Mouse (Mus musculus): ENCODE measurements around the gene Rasal1. TPM values are rescaled to one million over a fixed set of nuclear protein-coding genes. Genes with fewer than 3 reads are reported as not detected.

The Rasal1 gene
- total and polyA plus RNA-seq, 3 experiments: 0.69 to 4.5 TPM; not detected in 1

DNA sequence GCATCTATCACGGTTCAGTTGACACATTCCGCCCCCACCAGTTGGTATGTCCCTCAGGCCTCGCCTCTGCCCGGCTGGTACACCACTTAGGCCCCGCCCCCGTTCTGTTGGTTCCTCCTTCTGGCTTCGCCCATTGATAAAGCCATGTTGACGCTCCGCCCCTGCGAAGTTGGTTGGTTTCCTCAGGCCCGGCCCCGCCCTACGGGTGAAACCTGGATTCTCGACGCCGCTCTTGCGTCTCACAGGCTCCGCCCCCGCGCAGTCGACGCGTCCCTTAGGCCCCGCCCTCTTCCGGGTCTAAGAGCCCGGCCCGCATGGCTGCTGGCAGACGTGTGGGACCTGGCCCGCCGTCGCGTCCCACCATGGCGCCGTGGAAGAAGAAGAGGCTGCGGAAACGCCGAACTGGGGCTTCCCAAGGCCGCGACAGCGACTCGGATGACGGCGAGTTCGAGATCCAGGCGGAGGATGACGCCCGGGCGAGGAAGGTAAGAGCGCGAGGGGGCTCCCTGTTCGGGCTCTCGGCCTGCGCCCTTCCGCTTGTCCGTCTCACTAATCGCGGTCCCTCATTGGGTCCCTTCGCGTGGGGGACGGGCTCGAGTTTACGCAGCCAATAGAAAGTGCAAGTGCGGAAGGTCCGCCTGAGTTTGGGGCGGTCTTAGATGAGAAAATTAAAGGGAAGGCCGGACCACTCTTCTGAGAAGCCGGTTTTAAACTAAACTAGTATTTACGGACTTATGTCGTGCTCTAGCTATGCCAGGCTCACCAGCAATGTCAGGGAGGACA is 35.6 kb upstream of the Rasal1 start:
- no peaks in the 10 kb centered on the region for H3K9me3 ChIP-seq (replicated peaks; ENCODE audit: insufficient read depth, low read length)
- H3K36me3 ChIP-seq (ENCODE audit: control insufficient read depth in 1 of 2, insufficient read depth in 2 of 2, low read length in 2 of 2): no peaks in the 10 kb centered on the region; a peak in 1 of 4 replicates
- H3K27me3 ChIP-seq (ENCODE audit: control insufficient read depth in 1 of 2, insufficient read depth in 2 of 2, low read length in 2 of 2): no peaks in the 10 kb centered on the region
- peaks cover 29% of the 10 kb centered on the region for H3K79me2 ChIP-seq (ENCODE audit: control insufficient read depth, insufficient read depth, low read length, poor library complexity)
- H3K4me3 ChIP-seq (ENCODE audit: control insufficient read depth in 1 of 2, insufficient read depth in 1 of 2, low read depth in 2 of 2, low read length in 2 of 2): peak overlapping the region; percentile 88
- H3K9ac ChIP-seq (ENCODE audit: control insufficient read depth, low read depth, low read length, poor library complexity, severe bottlenecking): peak overlapping the region; percentile 90
- H3K4me1 ChIP-seq (ENCODE audit: control insufficient read depth in 1 of 2, insufficient read depth in 2 of 2, low read length in 2 of 2): peaks cover 2 to 9% of the 10 kb centered on the region in 2 experiments; a peak in 2 of 4 replicates
- H3K27ac ChIP-seq (ENCODE audit: control insufficient read depth, low read depth, low read length): peak overlapping the region; percentile 78
- DNase-seq (ENCODE audit: low read depth, low spot score): peak; percentile 100
- TF ChIP-seq SIN3A (IDR thresholded peaks at IDR 0.05; ENCODE audit: low read length) (peak; percentile 67), EP300 (IDR thresholded peaks at IDR 0.05; ENCODE audit: low read depth in 1 of 2, low read length in 2 of 2) (no peak; a peak in 1 of 4 replicates), JUND (IDR thresholded peaks at IDR 0.05; ENCODE audit: low read depth, low read length) (no peak), USF2 (IDR thresholded peaks at IDR 0.05; ENCODE audit: borderline replicate concordance in 1 of 2, insufficient read depth in 1 of 2, low read depth in 1 of 2, low read length in 2 of 2) (no peak), POLR2A (IDR thresholded peaks at IDR 0.05; ENCODE audit: control insufficient read depth in 1 of 2, insufficient read depth in 1 of 2, low read depth in 1 of 2, low read length in 2 of 2, poor library complexity in 1 of 2) (peak; percentile 88 to 99), HCFC1 (IDR thresholded peaks at IDR 0.05; ENCODE audit: low read depth, low read length) (peak; percentile 79), GABPA (IDR thresholded peaks at IDR 0.05; ENCODE audit: low read depth, low read length) (no peak), ZKSCAN1 (IDR thresholded peaks at IDR 0.05; ENCODE audit: low read depth, low read length) (no peak), ZMIZ1 (IDR thresholded peaks at IDR 0.05; ENCODE audit: low read depth, low read length) (peak; percentile 84), POLR2AphosphoS5 (IDR thresholded peaks at IDR 0.05; ENCODE audit: borderline replicate concordance, low read depth, low read length) (no peak), BHLHE40 (IDR thresholded peaks at IDR 0.05; ENCODE audit: borderline replicate concordance, low read depth, low read length) (no peak), ZNF384 (IDR thresholded peaks at IDR 0.05; ENCODE audit: low read depth, low read length) (no peak), RCOR1 (IDR thresholded peaks at IDR 0.05; ENCODE audit: low read depth, low read length) (no peak), RAD21 (IDR thresholded peaks at IDR 0.05; ENCODE audit: low read depth, low read length) (no peak), UBTF (IDR thresholded peaks at IDR 0.05; ENCODE audit: borderline replicate concordance, insufficient read depth, low read depth, low read length) (no peak), ETS1 (IDR thresholded peaks at IDR 0.05; ENCODE audit: low read depth, low read length) (no peak), MXI1 (IDR thresholded peaks at IDR 0.05; ENCODE audit: low read depth, low read length) (peak; percentile 88), SMC3 (IDR thresholded peaks at IDR 0.05; ENCODE audit: low read depth, low read length) (no peak), MAX (IDR thresholded peaks at IDR 0.05; ENCODE audit: low read length) (peak; percentile 82), MAZ (IDR thresholded peaks at IDR 0.05; ENCODE audit: low read depth, low read length) (no peak), CTCF (IDR thresholded peaks at IDR 0.05 in 2 of 3, conservative IDR thresholded peaks at IDR 0.05 in 1 of 3; ENCODE audit: control insufficient read depth in 1 of 3, insufficient read depth in 1 of 3, low read depth in 2 of 3, low read length in 3 of 3, poor library complexity in 1 of 3, severe bottlenecking in 1 of 3) (no peak), TAL1 (IDR thresholded peaks at IDR 0.05; ENCODE audit: low read length) (no peak), MAFK (IDR thresholded peaks at IDR 0.05; ENCODE audit: borderline replicate concordance, low read depth, low read length) (no peak), CHD2 (IDR thresholded peaks at IDR 0.05; ENCODE audit: low read length) (no peak), TBP (IDR thresholded peaks at IDR 0.05; ENCODE audit: low read depth, low read length) (peak; percentile 18; the same call in 1 of the 2 replicates), KAT2A (conservative IDR thresholded peaks at IDR 0.05; ENCODE audit: low read depth, low read length) (no peak), E2F4 (IDR thresholded peaks at IDR 0.05; ENCODE audit: borderline replicate concordance, low read depth, low read length) (no peak), POLR2AphosphoS2 (IDR thresholded peaks at IDR 0.05; ENCODE audit: low read length) (peak; percentile 92), MYC (IDR thresholded peaks at IDR 0.05; ENCODE audit: low read depth, low read length) (peak; percentile 90), MYB (IDR thresholded peaks at IDR 0.05; ENCODE audit: low read depth, low read length) (no peak), CHD1 (IDR thresholded peaks at IDR 0.05; ENCODE audit: low read depth, low read length) (no peak), NELFE (IDR thresholded peaks at IDR 0.05; ENCODE audit: low read depth, low read length) (peak; percentile 95), NRF1 (IDR thresholded peaks at IDR 0.05; ENCODE audit: insufficient read depth, low read depth, low read length, poor library complexity, severe bottlenecking) (peak; percentile 62), TCF12 (IDR thresholded peaks at IDR 0.05; ENCODE audit: low read depth, low read length) (peak; percentile 51; the same call in 1 of the 2 replicates), GATA1 (IDR thresholded peaks at IDR 0.05; ENCODE audit: low read depth, low read length) (no peak), USF1 (IDR thresholded peaks at IDR 0.05; ENCODE audit: low read depth, low read length) (no peak), ELF1 (IDR thresholded peaks at IDR 0.05; ENCODE audit: low read depth, low read length) (peak; percentile 96)

Data from MEL (cell line).